Mouse (Mus musculus) megakaryocyte, embryonic 14.5 days (primary cell): ENCODE data around the gene Mettl3. TPM values are rescaled to one million over a fixed set of nuclear protein-coding genes. Genes with fewer than 3 reads are reported as not detected.
"Not testable (repeated sequence)": the region's sequence is repeated elsewhere in the genome, so short reads cannot be mapped to it uniquely, and the experiment has no call there.

ENCODE experiments used
- H3K27me3 ChIP-seq: replicated peaks from 2 replicates; pipeline ENCODE3; 2012; ENCODE audit warnings: inconsistent platforms
- H3K36me3 ChIP-seq: replicated peaks from 2 replicates; pipeline ENCODE3; 2012; ENCODE audit warnings: low read length, inconsistent platforms, mixed read lengths
- H3K4me1 ChIP-seq: 2 replicates; pipeline ENCODE4 v1.6.1; 2012; ENCODE audit warnings: inconsistent platforms
- H3K4me3 ChIP-seq: replicated peaks from 2 replicates; pipeline ENCODE3; 2012; ENCODE audit warnings: moderate library complexity, mild to moderate bottlenecking, inconsistent platforms
- H3K9me3 ChIP-seq: 2 replicates; pipeline ENCODE4 v1.6.1; 2012; ENCODE audit warnings: inconsistent platforms
- FLI1 ChIP-seq: IDR thresholded peaks from 2 replicates; pipeline ENCODE4 v1.6.1; 2012; ENCODE audit warnings: low read length, inconsistent platforms, mixed read lengths
- GATA1 ChIP-seq: IDR thresholded peaks from 3 replicates; pipeline ENCODE4 v1.6.1; 2012; ENCODE audit warnings: mixed read lengths, low read length, inconsistent platforms, borderline replicate concordance
- polyA plus RNA-seq: library from polyadenylated mRNA; stranded (reverse); fragments of >175 nt; gene quantifications from 2 replicates; pipeline ENCODE4 v1.2.3, GENCODE M21; 2012; ENCODE audit warnings: low replicate concordance; ENCODE audit not compliant: insufficient read depth

Gene Mettl3
- polyA plus RNA-seq, 1 experiment, result 2.5 TPM

DNA sequence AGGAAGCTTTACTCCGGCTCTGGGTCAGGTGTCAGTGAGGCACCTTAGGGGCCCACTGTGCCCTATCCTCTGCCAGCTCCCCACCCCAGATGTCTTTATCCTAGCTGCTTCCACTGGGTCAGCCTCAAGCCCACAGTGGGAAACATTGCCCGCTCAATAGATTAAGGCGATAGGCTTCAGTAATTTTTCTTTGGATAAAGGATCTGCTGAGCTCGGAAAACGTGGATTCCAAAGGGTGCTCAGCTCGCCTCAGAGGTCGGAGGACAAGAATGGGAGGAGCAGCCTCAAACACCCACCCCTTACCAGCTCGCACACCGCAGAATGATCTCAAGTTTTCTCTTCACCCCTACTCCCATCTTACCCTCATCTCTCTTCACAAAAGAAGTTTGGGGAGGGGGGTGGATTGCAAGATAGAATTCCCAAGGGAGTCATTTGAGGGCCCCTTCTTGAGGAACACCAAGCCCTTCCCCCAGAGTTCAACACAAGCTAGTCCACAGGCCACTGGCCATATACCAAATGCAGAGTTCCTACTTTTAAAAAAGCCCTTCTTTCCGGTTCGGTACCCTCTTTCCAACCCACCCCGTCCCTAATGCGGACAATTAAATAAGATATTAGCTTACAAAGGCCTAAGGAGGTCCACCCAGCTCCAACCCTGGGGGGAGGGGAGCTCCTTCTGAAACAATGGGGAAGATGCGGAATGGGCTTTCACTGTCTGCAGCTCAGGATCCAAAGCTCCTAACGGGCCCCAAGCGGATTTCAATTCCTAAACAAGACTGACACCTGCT, 11.7 kb upstream of the Mettl3 start:
- H3K4me1 ChIP-seq, result peaks cover 21% of the 10 kb centered on the region
- no peak for TF ChIP-seq FLI1
- no peak for TF ChIP-seq GATA1
- H3K36me3 ChIP-seq, result no peaks in the 10 kb centered on the region
- peaks cover 62% of the 10 kb centered on the region for H3K27me3 ChIP-seq
- no peaks in the 10 kb centered on the region for H3K9me3 ChIP-seq
- peak overlapping the region; percentile 92 for H3K4me3 ChIP-seq

DNA sequence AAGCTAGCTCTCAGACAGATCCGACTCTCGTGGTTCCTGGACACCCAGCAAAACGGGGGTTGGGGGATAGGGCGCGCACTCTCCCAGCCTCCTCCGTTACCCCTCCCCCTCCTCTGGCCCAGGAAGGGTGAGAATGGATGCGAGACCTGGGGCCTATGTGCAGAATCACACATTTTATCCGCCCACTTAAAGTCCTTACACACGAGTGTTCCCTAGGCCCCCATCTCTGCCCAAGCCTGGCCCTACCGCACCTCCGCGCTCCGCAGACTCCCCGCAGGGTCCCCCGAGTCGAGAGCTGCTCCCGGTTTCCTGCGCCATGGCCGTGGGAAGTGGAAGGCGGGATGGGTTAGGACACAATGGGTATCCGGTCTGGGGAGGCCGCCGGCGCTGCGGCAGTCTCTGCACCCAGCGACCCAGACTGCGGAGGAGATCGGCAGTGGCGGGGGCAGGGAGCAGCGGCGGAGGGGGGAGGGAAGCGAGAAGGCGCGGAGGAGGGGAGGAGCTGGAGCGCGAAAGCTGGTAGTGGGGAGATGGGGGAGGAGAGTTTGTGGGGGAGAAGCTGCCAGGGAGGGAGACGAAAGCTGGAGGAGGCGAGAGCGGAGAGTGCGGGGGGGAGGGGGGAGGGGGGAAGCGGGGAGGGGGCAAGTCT, 11.0 kb upstream of the Mettl3 start:
- Histone ChIP-seq H3K4me1 (peaks cover 21% of the 10 kb centered on the region), H3K27me3 (peaks cover 59% of the 10 kb centered on the region), H3K4me3 (peak overlapping the region; percentile 92)

DNA sequence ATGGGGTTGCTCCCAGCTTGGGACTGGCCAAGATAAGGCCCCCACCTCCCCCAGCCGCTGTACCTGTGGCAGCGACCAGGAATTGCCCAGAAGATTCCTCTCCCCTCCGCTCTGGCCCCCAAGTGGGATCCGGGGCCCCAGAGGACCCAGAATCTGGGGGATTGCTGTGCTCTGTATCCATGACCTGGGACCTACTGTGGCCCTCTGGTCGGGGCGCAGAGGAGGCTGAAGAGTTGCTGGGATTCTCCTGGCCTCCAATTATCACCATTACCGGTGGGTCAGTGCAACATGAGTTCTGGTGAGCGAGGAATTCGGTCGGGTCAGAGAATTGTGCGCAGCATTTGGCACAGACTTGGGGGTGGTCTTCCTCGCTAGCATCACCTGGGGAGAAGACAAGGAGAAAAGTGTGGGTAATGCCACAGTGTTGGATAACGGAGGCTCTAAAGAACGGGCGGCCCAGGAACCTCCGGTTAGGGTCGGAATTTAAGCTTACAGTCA, 10.4 kb upstream of the Mettl3 start:
- TF ChIP-seq FLI1 (no peak), GATA1 (no peak)
- peak overlapping the region; percentile 92 for H3K4me3 ChIP-seq
- no peaks in the 10 kb centered on the region; the same call in 1 of the 2 replicates for H3K9me3 ChIP-seq
- H3K27me3 ChIP-seq, result peaks cover 59% of the 10 kb centered on the region
- peaks cover 21% of the 10 kb centered on the region for H3K4me1 ChIP-seq
- H3K36me3 ChIP-seq, result no peaks in the 10 kb centered on the region

More for the DNA sequence above, 11.0 kb upstream of the Mettl3 start:
- TF ChIP-seq FLI1 (no peak), GATA1 (no peak)
- Histone ChIP-seq H3K9me3 (no peaks in the 10 kb centered on the region), H3K36me3 (no peaks in the 10 kb centered on the region)

DNA sequence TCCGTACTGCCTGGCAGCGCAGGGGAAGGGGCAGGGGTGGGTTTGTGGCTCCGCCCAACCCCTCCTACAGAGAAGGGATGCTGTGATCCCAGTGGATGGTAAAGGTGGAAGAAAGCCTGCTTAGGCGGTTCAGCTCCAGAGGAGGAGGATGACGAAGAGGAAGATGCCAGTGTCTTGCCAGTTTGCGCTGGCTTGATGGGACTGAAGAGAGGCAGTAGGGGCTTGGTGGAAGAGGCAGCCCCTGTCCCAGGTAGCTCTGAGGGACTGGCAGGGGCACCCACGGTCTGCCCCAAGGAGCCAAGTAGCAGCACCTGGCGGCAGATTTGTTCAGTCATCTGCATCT, 9.9 kb upstream of the Mettl3 start:
- Histone ChIP-seq H3K9me3 (no peaks in the 10 kb centered on the region; the same call in 1 of the 2 replicates), H3K4me1 (peaks cover 21% of the 10 kb centered on the region), H3K4me3 (no peak overlapping the region), H3K27me3 (peaks cover 55% of the 10 kb centered on the region), H3K36me3 (no peaks in the 10 kb centered on the region)
- TF ChIP-seq FLI1 (no peak), GATA1 (no peak)

DNA sequence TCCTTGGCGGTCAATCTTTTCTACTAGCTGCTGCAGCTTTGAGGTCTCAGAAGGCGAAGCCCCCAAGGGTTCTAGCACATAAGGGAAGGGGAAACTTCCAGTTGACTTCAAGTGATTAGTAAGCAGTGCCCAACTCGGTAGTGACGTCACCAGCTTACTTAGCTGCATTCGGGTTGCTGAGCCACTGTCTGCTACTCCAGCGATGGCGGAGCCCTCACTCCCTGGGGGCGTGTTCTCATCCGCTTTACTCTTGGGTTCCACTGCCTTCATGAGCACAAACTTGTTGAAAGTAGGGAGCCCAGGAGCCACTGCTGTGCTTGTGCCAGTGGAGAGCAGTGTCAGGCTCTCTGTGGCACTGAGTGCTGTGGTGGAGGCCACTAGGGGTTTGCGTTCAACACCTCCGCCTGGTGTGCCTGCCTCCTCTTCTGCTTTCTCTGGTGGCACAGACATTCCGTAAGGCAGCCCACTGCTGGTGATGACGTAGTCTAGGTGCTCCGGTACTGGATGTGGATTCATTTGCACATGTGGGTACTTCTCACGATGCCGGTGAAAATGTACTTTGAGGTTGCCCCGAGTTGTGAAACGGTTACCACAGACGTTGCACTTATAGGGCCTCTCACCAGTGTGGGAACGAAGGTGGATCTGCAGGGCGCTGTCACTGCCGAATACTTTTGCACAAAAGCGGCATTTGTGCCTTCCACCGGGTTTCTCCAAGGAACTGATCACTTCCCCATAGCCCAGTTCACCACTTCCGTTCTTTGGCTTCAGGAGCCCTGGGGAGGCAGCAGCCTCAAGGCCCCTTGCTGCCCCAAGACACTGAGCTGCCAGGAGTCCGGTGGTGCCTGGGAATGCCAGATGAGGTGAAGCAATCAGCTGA, 9.2 kb upstream of the Mettl3 start:
- peaks cover 21% of the 10 kb centered on the region for H3K4me1 ChIP-seq
- H3K9me3 ChIP-seq, result no peaks in the 10 kb centered on the region; the same call in 1 of the 2 replicates
- H3K27me3 ChIP-seq, result peaks cover 53% of the 10 kb centered on the region
- H3K36me3 ChIP-seq, result no peaks in the 10 kb centered on the region
- peak overlapping the region; percentile 38 for H3K4me3 ChIP-seq
- TF ChIP-seq GATA1 (no peak), FLI1 (no peak)

DNA sequence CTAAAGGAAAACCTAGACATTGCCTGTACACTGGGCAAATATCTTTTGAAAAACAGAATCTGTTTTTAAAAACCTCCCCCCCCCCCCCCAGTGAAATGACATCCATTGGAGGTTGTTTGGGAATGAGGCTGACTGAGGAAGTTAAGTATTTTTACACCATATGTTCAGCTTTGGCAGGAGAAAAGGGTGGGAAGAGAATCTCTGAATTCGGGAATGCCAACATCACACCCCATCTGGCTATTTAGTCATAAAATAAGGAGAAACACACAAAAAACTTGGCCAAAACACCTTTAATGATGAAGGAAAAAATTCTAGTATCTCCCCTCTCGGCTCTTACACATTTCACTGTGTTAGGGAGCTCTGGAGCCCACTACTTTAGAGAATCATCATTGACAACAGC, 6.0 kb upstream of the Mettl3 start:
- Histone ChIP-seq H3K27me3 (peaks cover 40% of the 10 kb centered on the region), H3K9me3 (no peaks in the 10 kb centered on the region; the same call in 1 of the 2 replicates), H3K4me1 (peaks cover 24% of the 10 kb centered on the region), H3K4me3 (no peak overlapping the region), H3K36me3 (no peaks in the 10 kb centered on the region)
- TF ChIP-seq FLI1, result no peak
- no peak for TF ChIP-seq GATA1

DNA sequence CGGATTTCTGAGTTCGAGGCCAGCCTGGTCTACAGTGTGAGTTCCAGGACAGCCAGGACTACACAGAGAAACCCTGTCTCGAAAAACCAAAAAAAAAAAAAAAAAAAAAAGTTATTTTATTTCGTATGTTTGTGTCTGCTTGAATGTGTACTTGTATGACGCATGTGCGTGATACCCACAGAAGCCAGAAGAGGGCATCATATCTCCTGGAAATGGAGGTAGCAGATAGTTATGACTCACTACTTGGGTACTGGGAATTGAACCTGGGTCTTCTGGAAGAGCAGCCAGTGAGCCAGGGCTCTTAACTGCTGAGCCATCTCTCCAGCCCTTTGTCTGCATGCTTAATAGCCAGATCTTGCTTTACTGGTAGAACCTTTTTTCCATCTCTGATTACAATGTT, 5.4 kb upstream of the Mettl3 start:
- H3K4me3 ChIP-seq, H3K36me3 ChIP-seq, H3K9me3 ChIP-seq: not testable (repeated sequence)
- peaks cover 19% of the 10 kb centered on the region for H3K4me1 ChIP-seq
- H3K27me3 ChIP-seq, result peaks cover 34% of the 10 kb centered on the region

DNA sequence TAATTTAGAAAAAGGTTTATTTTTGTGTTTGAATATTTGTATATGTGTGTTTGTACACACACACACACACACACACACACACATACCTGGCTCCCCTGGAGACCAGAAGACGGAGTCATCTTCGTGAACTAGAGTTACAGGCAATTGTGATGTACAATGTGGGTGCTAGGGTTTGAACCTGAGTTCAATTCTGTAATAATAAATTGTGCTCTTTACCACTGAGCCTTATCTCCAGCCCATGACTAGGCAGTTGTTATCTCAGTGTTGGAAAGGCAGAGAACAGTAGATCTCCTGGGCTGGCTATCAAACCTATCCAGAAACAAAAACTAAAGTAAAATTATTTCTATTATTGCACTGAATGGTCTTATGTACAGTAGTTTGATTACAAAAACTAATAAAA, 1.2 kb upstream of the Mettl3 start:
- Histone ChIP-seq H3K27me3 (no peaks in the 10 kb centered on the region), H3K4me1 (peaks cover 14% of the 10 kb centered on the region), H3K9me3 (no peaks in the 10 kb centered on the region; the same call in 1 of the 2 replicates), H3K4me3 (no peak overlapping the region), H3K36me3 (no peaks in the 10 kb centered on the region)
- TF ChIP-seq FLI1 (no peak), GATA1 (no peak)

DNA sequence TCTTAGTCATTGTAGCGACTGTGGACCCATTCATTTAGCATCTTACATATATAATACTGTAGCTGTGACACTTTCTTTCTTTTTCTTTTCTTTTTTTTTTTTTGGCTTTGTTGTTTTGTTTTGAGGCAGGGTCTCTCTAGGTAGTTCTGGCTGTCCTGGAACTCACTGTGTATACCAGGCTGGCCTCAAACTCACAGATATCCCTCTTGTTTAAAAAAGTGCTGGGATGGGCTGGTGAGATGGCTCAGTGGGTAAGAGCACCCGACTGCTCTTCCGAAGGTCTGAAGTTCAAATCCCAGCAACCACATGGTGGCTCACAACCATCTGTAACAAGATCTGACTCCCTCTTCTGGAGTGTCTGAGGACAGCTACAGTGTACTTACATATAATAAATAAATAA, 1.4 kb downstream of the Mettl3 start:
- H3K27me3 ChIP-seq, H3K4me3 ChIP-seq, H3K9me3 ChIP-seq: not testable (repeated sequence)
- Histone ChIP-seq H3K36me3 (peaks cover 20% of the 10 kb centered on the region), H3K4me1 (peaks cover 14% of the 10 kb centered on the region)
